Mouse (Mus musculus): ENCODE measurements around the gene Aldh1a2. TPM values are rescaled to one million over a fixed set of nuclear protein-coding genes. Genes with fewer than 3 reads are reported as not detected.

The Aldh1a2 gene
- total RNA-seq, 2 experiments from 2014 or later = 6.1 to 7.9 TPM

DNA sequence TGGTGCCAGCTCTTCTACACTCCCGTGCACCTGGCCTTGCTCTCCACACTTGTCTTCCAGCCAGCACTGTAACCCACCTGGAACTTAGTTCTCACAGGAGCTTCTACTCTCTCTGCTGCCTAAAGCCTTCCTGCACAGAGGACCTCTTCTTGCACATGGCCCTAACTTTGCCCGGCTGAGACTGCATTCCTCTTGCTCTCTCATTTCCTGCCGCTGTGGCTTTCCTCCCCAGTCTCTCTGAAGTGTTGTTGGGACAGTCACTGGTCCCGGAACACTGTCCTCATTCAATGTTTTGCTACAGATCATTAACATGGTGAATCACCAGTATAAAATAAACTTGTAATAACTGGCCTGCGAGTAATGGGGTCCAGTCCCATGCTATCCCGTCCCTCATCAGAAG is 73.1 kb downstream of the Aldh1a2 start:
- DNase-seq (ENCODE audit: low spot score in 2 of 2) = no peak

DNA sequence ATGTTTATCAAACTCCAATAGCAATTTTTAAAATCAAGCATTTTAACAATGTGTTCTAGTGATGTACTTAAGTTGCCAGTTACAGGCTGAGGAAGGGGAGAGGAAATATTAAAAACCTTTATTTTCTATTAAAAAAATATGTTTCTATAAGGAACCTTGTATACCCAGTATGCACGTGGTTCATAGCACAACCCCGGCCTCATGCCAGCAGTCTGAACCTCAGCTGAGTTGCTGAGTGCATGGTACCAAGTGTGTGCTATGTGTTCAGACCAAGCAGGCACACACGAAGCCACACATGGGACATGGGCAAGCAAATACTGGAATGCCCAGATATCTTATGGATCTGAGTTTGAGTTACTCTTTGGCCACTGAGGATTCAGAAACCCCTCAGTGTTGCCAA is 74.2 kb downstream of the Aldh1a2 start:
- DNase-seq (ENCODE audit: low spot score in 2 of 2) = no peak

DNA sequence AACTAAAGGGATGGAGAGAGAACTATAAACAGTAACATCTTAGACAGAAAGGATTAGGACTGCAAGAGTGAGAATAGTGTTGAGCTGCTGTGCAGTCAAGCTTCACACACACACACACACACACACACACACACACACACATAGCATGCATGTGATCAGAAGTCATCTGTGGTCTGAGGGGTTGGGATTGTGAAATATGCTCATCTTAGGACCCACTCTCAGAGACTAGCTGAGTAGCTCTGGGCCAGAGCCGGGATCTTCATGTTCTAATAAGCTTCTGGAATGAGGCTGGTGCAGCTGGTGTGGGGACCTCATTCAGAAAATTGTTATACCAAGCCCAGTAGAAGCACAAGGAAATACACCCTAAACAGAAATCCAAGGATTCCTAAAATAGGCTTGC is 75.1 kb downstream of the Aldh1a2 start:
- DNase-seq (ENCODE audit: low spot score in 2 of 2) = no peak

DNA sequence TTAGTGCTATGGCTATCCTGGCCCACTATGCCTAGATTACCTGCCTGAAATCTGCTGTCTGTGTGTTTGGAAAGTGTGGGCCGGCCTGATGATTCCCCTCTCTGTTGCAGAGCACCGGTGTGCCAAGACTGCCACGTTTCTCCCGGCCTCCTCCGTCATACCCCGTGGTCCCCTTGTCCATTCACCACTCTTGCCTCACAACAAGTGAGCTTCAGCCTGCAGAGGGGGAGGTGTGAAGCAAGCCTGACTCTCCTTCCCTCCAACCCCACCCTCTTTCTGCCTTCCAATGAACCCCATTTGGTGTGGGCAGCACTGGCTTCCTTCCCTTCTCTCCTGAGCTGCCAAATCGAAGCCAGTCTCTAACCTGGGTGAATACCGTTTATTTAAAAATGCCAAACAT is 79.9 kb downstream of the Aldh1a2 start:
- no peak for DNase-seq (ENCODE audit: low spot score in 2 of 2)

DNA sequence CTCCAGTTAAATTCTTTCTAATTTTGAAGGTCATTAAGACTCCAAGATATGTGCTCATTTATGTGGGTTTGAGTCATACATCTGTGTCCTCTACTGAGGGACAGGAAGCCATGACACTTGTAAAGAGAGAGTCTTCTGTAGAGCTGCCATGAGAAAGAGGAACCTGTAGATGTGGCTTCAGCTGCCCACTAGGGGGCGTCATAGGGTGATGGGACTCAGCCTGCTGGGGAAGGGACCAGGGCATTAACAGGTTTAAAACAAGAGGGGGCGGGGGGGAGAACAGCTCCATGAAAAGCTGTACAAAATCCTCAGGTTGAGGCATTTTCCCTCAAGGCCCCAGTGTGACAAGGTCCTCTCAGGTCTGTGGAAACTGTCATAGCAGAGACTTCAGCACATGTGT is 88.0 kb downstream of the Aldh1a2 start:
- DNase-seq (ENCODE audit: low spot score in 2 of 2) = no peak

DNA sequence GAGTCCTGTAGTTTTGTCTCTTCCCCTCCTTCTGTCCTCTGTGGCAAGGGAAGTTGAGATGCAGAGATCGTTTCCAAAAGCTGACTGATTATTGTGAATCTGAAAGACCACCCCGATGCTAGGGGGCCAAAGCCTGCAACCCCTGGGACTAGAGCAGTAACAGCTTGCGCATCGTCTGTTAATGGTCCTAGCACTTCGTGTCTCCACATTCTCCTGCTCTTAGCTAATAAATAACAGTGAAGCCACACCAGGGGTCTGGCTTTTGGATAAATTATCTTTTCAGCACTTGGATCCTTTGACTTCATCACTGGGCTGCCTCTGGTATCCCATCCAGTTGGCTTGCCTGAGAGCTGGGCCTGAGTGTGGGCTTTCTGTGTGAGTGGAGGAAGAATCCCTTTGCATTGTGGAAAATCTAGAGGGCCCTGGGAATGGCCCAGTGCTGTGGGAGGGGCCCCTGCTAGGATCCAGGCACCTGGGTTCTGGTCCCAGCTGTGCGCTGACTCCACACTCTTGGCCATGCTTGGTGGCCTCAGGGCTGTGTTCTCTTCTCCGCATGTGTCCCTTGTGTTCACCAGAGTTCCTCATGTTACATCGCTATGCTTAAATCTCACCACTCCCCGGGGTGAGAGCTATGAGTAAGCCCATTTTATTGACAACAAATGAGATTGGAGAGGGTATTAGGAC is 91.7 kb downstream of the Aldh1a2 start:
- DNase-seq (ENCODE audit: low spot score in 2 of 2) = no peak

DNA sequence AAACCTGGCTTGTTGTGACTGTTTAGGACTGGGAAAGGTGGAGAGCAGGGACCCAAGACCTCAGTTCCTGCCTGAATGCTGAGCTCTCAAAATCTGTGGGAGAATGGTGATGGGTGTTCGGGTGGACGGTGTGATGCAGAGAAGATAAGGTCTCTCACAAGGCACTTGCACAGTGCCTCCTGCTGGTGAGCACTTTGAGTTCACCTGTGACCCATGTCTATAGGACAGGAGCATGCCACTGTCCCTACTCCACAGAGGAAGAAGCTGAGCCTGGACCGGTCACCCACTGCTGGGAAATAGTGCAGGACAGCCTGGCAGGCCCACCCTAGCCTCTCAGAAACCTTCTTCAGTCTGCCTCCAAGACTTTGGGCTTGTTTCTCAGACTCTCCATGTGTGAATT is 100.4 kb downstream of the Aldh1a2 start:
- DNase-seq (ENCODE audit: low spot score in 2 of 2) = no peak

DNA sequence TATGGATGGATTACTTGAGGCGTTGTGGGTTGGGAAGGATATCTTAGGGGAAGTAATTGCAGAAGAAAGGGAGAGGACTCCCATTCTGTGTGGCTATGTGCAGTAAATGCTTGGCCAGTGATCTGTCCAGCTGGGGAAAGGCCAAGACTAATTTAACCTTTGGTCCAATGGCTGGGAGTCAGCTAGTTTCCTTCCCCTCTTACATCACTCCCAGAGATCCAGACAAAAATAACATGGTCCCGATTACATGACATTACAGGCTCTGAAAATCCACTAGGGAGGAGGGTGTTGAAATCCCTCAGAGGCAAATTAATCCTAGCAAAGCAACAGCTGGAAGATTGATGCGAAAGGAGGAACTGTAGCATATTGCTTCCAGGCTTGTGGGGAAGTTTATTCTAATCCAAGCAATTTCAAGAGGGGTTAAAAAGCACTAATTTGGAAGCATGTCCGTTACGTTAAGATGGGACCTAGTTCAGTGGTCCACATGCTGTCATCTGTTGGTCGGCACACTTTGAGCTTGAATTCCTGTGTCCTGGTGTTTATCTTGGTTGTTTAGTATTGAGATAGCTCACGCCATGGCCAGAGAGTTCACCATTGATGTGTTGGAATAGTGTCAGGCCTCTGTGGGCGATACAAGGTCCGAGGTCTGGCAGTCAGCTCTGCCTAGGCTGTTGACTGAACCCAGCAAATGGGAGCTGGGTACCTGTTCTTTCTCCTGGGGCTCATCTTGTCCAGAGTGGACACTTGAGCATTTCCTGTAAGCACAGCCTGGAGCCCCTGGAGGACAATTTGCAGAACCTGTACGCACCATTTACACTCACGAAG is 101.7 kb downstream of the Aldh1a2 start:
- DNase-seq (ENCODE audit: low spot score in 2 of 2) = no peak

DNA sequence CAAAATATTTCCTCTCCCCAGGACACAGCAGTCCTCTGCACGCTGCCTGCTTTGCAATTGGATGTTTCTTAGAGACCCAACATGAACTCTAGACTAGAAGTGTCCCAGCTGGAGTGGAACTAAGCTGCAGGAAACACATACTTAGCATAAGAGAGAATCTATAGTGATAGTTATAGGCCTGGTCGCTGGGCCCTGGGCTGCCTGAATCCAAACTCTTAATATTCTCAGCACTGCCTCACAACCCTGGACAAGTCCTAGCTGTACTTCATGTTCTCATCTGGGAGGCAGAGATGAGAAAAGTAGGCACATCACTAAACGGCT is 102.3 kb downstream of the Aldh1a2 start:
- no peak for DNase-seq (ENCODE audit: low spot score in 2 of 2)

DNA sequence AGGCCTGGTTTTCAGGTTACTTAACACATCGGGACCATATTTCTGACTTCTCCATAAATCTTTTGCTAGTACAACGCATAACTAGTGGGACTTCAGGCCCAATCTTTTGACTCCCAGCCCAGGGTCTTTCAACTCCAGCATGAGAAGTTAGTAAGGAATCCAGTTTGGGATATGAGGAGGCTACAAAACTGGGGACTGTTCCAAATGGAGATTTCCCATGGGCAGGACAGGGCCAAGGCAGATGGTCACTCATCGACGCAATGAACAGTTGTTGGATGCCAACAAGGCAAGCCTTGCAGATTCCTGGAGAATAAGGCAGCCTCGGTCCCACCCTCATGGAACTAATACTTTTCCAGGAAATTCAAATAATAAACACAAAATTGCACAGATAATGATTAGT is 104.2 kb downstream of the Aldh1a2 start:
- DNase-seq (ENCODE audit: low spot score in 2 of 2) = no peak

DNA sequence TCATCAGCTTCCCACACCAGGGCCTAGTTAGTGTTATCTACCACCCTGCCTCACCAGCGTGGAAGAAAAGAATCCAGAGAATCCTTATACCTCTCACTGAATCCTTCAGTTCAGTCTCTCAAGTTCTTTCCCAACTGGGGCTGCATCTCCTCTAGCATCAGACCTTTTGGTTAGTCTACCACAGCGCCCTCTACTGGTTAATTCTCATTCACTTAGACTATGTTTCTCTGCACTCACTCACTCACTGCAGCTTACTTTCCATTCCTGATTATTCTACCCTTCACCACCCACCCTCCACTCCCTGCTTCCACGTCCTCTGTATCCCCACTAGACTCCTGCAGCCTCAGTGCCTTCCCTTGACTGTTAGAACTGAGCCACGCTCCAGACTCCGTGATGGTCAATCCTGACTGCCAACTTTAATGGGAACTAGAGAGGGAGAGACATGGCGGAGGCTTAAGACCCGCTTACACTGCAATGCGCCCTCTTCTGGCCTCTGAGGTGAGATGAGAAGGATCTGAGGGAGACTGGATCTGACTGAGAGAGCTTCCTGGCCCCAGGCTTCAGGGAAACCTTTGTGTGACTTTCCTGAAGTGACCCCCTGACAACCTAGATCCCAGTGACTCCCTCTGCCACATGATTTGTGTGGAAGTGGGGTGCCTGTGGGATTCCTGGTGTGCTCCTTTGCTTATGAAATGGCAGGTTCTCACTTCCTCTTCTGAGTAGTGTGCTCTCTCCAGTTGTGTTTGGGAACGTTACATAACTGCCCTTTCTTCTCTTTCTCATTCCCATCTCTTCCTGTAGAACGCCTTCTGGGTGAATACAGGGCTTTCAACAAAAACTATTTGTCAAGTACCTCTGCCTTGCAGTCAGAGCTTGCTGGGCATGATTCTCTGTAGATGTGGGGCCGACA is 104.9 kb downstream of the Aldh1a2 start:
- peak in 1 of 2 experiments; percentile 24 for DNase-seq (ENCODE audit: low spot score in 2 of 2)

DNA sequence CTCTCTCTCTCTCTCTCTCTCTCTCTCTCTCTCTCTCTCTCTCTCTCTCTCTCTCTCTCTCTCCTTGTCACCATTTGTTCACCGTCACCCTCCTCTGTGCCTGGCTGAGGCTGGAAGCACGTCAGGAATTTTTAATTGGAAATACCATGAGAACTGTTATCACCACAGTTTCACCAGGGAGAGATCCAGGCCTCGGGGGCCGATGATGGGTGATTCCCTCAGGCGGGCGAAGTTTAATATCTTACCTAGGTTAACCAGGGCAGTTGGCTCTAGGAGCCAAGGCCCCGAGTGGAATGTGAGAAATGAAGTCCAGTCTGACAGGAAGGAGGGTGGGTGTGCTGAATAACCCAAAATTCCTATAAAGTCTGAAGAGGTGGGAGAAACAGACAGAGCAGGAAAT is 105.8 kb downstream of the Aldh1a2 start:
- DNase-seq (ENCODE audit: low spot score in 2 of 2) = no peak

DNA sequence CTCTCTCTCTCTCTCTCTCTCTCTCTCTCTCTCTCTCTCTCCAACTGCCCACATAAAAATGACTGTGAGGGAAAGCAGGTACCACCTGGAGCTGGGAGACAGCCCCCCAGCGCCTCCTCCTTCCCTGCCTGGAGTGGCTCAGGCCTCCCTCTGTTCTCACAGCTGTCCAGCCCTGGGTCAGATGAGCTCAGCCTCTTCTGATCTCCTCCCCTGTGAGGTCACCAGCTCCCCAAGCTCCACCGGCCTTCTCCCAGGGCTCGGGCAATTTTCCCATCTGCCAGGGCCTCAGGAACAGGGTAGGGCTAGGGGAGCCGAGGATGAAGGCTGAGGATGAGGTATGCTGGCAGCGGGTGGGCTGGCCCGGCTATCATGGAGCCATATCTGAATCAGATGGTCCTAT is 106.3 kb downstream of the Aldh1a2 start:
- DNase-seq (ENCODE audit: low spot score in 2 of 2) = no peak

DNA sequence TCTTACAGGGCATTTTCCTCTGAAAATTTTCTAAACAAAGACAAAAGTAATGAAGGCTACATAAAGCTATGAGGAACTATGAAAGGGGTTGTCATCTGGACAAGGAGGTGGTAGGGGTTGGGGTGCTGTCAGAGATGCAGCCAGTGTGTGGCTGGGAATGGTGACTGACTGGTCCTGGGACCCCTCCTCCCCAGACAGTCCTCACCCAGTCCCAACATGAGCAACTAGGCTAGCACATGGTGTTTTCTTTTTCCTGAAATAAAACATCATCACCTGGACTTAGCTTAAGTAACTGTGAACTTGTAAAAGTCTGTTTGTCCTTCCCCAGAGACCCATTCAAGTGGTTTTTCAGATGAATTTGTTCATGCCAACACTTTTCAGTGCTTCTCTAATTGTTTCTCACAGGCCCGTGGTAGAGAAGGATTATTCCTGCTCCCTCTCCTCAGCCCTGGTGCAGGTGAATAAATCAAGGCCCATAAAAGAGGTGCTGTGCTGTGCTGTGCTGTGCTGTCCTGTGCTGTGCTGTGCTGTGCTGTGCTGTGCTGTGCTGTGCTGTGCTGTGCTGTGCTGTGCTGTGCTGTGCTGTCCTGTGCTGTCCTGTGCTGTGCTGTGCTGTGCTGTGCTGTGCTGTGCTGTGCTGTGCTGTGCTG is 107.8 kb downstream of the Aldh1a2 start:
- no peak for DNase-seq (ENCODE audit: low spot score in 2 of 2)

DNA sequence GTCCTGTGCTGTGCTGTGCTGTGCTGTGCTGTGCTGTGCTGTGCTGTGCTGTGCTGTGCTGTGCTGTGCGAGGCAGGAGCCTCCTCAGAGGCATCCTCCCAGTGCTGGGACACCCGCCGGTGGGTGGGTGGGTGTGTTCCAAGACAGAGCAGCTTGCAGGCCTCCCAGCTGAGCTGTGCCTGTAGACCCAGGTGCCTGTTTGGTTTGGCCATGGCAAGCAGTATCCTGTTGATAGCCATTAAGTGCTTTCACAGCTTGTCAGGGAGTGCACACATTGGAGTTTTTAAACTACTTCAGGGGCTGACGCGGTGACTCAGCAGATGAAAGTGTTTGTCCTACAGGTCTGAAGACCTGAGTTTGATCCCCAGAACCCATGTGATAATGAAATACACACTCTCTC is 108.5 kb downstream of the Aldh1a2 start:
- DNase-seq (ENCODE audit: low spot score in 2 of 2) = no peak

DNA sequence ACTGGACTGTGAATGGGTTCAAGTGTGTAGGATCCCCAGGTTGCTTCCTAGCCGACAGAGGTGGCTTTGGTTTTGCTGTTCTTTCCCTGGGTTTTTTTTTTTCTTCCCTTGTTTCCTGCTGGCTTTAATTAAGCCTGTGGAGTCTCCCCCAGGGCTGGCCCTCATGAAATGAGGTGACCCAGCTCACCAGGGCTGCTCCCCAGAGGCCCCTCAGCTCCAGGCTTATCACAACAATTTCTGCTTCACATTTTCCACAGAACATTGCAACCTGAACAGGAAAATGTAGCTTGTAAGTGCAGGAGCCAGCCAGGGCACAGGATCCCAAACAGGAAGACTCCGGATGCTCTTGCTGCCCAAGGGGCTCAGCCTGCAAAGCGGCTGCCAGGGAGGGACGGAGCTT is 110.7 kb downstream of the Aldh1a2 start:
- no peak for DNase-seq (ENCODE audit: low spot score in 2 of 2)

DNA sequence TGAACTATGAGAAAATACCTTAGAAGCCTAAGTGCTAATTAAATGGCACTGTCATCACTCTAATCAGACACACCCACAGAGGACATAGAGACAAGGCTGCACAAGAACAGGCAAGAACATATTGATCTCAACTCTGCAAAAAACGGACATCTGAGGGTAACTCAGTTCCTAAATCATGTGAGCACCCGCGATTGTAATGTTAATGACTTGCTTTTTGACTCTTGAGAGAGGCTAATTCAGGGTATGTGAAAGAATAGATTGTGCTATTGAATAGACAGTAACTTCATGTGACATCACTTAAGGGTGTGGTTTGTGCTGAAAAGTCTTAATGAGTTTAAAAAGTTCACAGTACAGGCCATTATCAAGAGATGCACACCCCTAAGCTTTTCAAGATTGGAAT is 116.1 kb downstream of the Aldh1a2 start:
- no peak for DNase-seq (ENCODE audit: low spot score in 2 of 2)

DNA sequence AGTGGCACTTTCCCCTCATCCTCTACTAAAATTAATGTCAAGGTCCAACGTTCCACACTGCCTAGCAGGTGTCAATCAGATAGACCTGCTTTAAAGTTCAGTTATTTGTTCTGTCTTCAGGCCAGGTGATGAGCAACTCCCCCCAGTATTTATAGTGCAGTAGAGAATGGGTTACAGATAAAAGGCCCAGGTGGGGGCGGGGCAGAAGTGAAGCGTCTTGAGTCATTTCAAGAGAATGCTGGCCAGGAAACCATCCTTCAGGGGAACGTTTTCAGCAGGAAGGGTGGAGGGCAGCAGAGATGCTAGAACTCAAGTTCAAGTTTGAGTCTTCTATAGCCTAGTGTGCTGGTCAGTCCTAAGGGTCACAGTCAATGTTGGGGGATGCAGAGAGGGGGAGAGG is 121.1 kb downstream of the Aldh1a2 start:
- DNase-seq (ENCODE audit: low spot score in 2 of 2) = no peak

DNA sequence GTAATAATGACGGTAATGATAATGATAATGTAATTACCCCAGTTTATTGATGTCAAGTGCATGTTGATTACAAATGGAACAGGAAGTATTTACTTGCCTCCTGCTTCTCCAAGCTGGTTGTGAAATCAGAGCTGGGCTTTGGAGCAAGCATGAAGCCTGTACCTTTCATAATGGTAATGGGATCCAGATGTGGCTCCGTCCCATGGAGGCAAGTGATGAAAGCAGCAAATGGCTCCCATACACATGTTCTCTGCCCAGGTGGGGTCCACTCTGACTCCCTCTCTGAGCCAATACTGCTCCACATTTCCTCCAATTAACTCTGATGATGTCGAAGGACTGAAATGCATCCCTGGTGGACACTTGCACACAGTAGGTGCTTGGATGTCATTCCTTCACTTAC is 121.8 kb downstream of the Aldh1a2 start:
- no peak for DNase-seq (ENCODE audit: low spot score in 2 of 2)

DNA sequence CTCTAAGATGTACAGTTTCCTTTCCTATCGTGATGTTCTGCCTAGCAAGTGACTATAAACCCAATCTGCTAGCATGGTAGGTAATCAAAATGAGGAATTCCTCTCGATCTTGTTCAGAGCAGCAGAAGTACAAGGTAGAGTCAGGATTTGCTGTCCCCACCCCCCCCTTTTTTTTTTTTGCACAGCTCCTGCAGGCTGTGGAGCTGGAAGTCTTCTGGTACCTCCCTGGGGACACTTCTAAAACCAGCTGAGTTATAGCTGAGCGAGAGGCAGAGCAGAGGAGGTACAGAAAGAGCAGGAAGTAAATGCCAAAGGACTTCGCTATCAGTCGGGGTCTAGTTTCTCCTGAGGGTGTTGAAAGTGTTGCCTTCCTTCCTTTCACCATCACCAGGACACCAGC is 124.5 kb downstream of the Aldh1a2 start:
- DNase-seq (ENCODE audit: low spot score in 2 of 2) = no peak

Data from layer of hippocampus, postnatal 10 days (tissue).